ENCODE assay signal across 10 mouse cellular contexts in genomic region chr1:154157131-154157530, GRCm38 (mm10). TPM values are rescaled to one million over a fixed set of nuclear protein-coding genes. Genes with fewer than 3 reads are reported as not detected.
DNase-seq lines count a peak whose midpoint lies in the region; ATAC-seq and TF ChIP-seq lines count a peak whose summit lies in the region.
"Had no signal": no experiment of that assay in that cellular context is flagged by ENCODE, and none has a peak within 500 bp of the region (broad histone marks: within the 10 kb centered on the region; RNA-seq: fewer than 3 reads in every experiment).

No protein-coding gene starts in this region.

- H3K4me3 ChIP-seq in forebrain, embryonic 15.5 days: no peak overlapping the region
- no peak overlapping the region for H3K4me3 ChIP-seq in small intestine, adult 2 months (ENCODE audit: low read depth, low read length)
- H3K4me3 ChIP-seq: liver, embryonic 13.5 days had no signal

- ATAC-seq in forebrain, embryonic 15.5 days (replicated peaks): peak; percentile 63

- no peak overlapping the region for H3K9ac ChIP-seq in forebrain, embryonic 15.5 days (replicated peaks)
- H3K9ac ChIP-seq: liver, embryonic 13.5 days had no signal

- DNase-seq in right cerebral cortex, adult 18-20 months: peak; percentile 31
- DNase-seq in right cerebral cortex, postnatal 36 days (ENCODE audit: low spot score in 2 of 2): no peak
- DNase-seq in lung, postnatal 25 days (ENCODE audit: low spot score): peak; percentile 25
- no peak for DNase-seq in Muller cell, postnatal 12 days (ENCODE audit: inconsistent ontology term)
- no peak for DNase-seq in yolk sac, embryonic 10.5 days (ENCODE audit: low spot score)
- no peak for DNase-seq in cerebellum, adult 11-12 months
- DNase-seq: cerebellum, postnatal 14 days; liver, embryonic 13.5 days had no signal

- H3K36me3 ChIP-seq in forebrain, embryonic 15.5 days: no peaks in the 10 kb centered on the region
- no peaks in the 10 kb centered on the region for H3K36me3 ChIP-seq in small intestine, adult 2 months (ENCODE audit: control insufficient read depth, insufficient read depth, low read length)
- H3K36me3 ChIP-seq: liver, embryonic 13.5 days had no signal

- TF ChIP-seq CTCF in small intestine, adult 2 months (IDR thresholded peaks at IDR 0.05; ENCODE audit: extremely low read depth, insufficient read length, insufficient replicate concordance, low read depth, low read length): no peak

- TF ChIP-seq POLR2A in small intestine, adult 2 months (IDR thresholded peaks at IDR 0.05; ENCODE audit: low read depth, low read length): no peak

- H3K27me3 ChIP-seq in forebrain, embryonic 15.5 days: no peaks in the 10 kb centered on the region
- H3K27me3 ChIP-seq in small intestine, adult 2 months (ENCODE audit: control insufficient read depth, insufficient read depth, low read length): no peaks in the 10 kb centered on the region
- H3K27me3 ChIP-seq: liver, embryonic 13.5 days had no signal

- peaks cover 14% of the 10 kb centered on the region for H3K4me1 ChIP-seq in forebrain, embryonic 15.5 days
- H3K4me1 ChIP-seq in small intestine, adult 2 months (ENCODE audit: control insufficient read depth, insufficient read depth, insufficient read length, low read length): peaks cover 3% of the 10 kb centered on the region; the same call in 1 of the 2 replicates
- H3K4me1 ChIP-seq: liver, embryonic 13.5 days had no signal

- H3K9me3 ChIP-seq in forebrain, embryonic 15.5 days: no peaks in the 10 kb centered on the region
- H3K9me3 ChIP-seq: liver, embryonic 13.5 days had no signal

- H3K4me2 ChIP-seq in forebrain, embryonic 15.5 days (replicated peaks): no peak overlapping the region
- H3K4me2 ChIP-seq: liver, embryonic 13.5 days had no signal

- 29% methylated on average over 4 of the region's 4 CpGs for WGBS in forebrain, embryonic 15.5 days
- WGBS in small intestine, adult 2 months: 39% methylated on average over 4 of the region's 4 CpGs

- H3K27ac ChIP-seq in forebrain, embryonic 15.5 days (replicated peaks): peak overlapping the region; percentile 71
- peak overlapping the region; percentile 7 for H3K27ac ChIP-seq in small intestine, adult 2 months (ENCODE audit: insufficient read depth, low read depth, low read length)
- H3K27ac ChIP-seq: liver, embryonic 13.5 days had no signal

RNA-seq across cellular contexts. Expression of gene Zfp648, which starts 43.9 kb away (rescaled TPM):
- polyA plus RNA-seq in forebrain, embryonic 15.5 days (2015; fragmentation: Nextera tagmentation; extraction: Ambion mirVana): 0.09 and 0.18 TPM in 2 replicates
- not detected in 2 replicates for polyA plus RNA-seq in small intestine, adult 2 months (2012; rRNA removed)
- polyA plus RNA-seq: liver, embryonic 13.5 days had no signal

Comparison
In these comparisons a context has a peak if more than half of its experiments do, and no peak if none do; other contexts are left out.
1. DNase-seq: peak in right cerebral cortex, adult 18-20 months (single experiment) and lung, postnatal 25 days (single experiment); none in right cerebral cortex, postnatal 36 days (0 of 2), Muller cell, postnatal 12 days (single experiment), yolk sac, embryonic 10.5 days (single experiment) and cerebellum, adult 11-12 months (single experiment).